Comparison of ENCODE assay signal across 19 mouse cellular contexts in the genomic region with DNA sequence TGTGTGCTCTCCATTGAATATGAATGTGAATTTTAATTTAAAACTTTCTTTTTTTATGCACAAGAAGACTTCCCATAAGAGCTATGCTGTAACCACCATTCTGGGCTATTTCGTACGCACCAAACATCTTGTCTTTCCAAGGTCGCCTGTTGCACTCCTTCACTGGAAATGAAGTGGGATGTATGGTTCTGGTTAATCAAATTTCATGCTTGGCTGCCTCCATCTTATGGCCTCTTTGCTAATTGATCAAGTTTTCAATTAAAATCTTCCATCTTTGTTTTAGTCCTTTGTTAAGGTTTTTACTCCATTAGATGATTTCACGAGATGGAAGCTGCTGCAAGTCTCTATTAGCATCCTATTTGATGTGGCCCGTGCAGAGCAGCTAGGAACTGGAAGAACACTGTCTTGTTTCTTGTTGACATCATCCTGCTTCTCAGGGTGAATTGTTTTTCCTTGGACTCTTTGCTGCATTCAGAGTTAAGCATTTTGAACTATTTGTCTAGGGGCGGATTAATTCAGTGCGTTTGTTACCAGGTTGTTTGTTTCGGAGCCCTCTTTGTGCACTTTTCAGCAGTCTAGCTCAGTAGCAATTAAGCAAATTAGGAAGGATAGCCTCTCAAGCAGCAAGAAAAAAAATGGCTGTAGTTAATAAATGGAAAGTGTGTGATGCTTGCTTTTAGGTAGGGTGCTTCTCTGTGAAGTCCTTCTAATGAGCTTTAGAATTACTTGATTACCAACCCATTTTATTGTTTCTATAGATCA.
DNase-seq lines count a peak whose midpoint lies in the region; ATAC-seq lines count a peak whose summit lies in the region.
"Had no signal": no experiment of that assay in that cellular context is flagged by ENCODE, and none has a peak within 500 bp of the region (broad histone marks: within the 10 kb centered on the region; RNA-seq: fewer than 3 reads in every experiment).

No protein-coding gene starts in this region.

- H3K27ac ChIP-seq in forebrain, embryonic 11.5 days (ENCODE audit: low read depth, low read length): no peak overlapping the region
- H3K27ac ChIP-seq in forebrain, embryonic 10.5 days: no peak overlapping the region
- no peak overlapping the region for H3K27ac ChIP-seq in midbrain, embryonic 13.5 days
- no peak overlapping the region for H3K27ac ChIP-seq in midbrain, embryonic 11.5 days (ENCODE audit: low read depth, low read length)
- no peak overlapping the region for H3K27ac ChIP-seq in forebrain, embryonic 13.5 days
- H3K27ac ChIP-seq: heart, embryonic 10.5 days; macrophage; stomach, postnatal 0 days had no signal

- no peak overlapping the region for H3K9ac ChIP-seq in forebrain, embryonic 11.5 days (ENCODE audit: low read length)
- no peak overlapping the region for H3K9ac ChIP-seq in midbrain, embryonic 13.5 days (replicated peaks)
- no peak overlapping the region for H3K9ac ChIP-seq in midbrain, embryonic 11.5 days (ENCODE audit: low read length)
- no peak overlapping the region for H3K9ac ChIP-seq in forebrain, embryonic 13.5 days

- H3K36me3 ChIP-seq in forebrain, embryonic 11.5 days (ENCODE audit: control insufficient read depth, insufficient read depth, low read length): no peaks in the 10 kb centered on the region
- no peaks in the 10 kb centered on the region for H3K36me3 ChIP-seq in forebrain, embryonic 10.5 days (replicated peaks)
- H3K36me3 ChIP-seq in midbrain, embryonic 13.5 days: no peaks in the 10 kb centered on the region
- no peaks in the 10 kb centered on the region for H3K36me3 ChIP-seq in midbrain, embryonic 11.5 days (ENCODE audit: control insufficient read depth, insufficient read depth, low read length)
- no peaks in the 10 kb centered on the region for H3K36me3 ChIP-seq in forebrain, embryonic 13.5 days (ENCODE audit: poor library complexity, severe bottlenecking)
- H3K36me3 ChIP-seq: heart, embryonic 10.5 days had no signal

- 18% methylated on average over 8 of the region's 8 CpGs for WGBS in forebrain, embryonic 11.5 days
- 45% methylated on average over 8 of the region's 8 CpGs for WGBS in forebrain, embryonic 10.5 days
- WGBS in midbrain, embryonic 13.5 days: 51% methylated on average over 8 of the region's 8 CpGs
- WGBS in midbrain, embryonic 11.5 days: 68% methylated on average over 8 of the region's 8 CpGs
- WGBS in forebrain, embryonic 13.5 days: 10% methylated on average over 8 of the region's 8 CpGs

- H3K4me1 ChIP-seq in forebrain, embryonic 11.5 days (replicated peaks; ENCODE audit: control insufficient read depth, insufficient read depth, low read length): no peaks in the 10 kb centered on the region; the same call in 1 of the 2 replicates
- H3K4me1 ChIP-seq in forebrain, embryonic 10.5 days: peaks cover 19% of the 10 kb centered on the region
- no peaks in the 10 kb centered on the region for H3K4me1 ChIP-seq in midbrain, embryonic 13.5 days (replicated peaks)
- no peaks in the 10 kb centered on the region for H3K4me1 ChIP-seq in midbrain, embryonic 11.5 days (ENCODE audit: control insufficient read depth, insufficient read depth, low read length)
- peaks cover 14% of the 10 kb centered on the region for H3K4me1 ChIP-seq in forebrain, embryonic 13.5 days
- H3K4me1 ChIP-seq: heart, embryonic 10.5 days had no signal

- no peak overlapping the region for H3K4me2 ChIP-seq in forebrain, embryonic 11.5 days (ENCODE audit: low read depth, low read length, severe bottlenecking)
- no peak overlapping the region for H3K4me2 ChIP-seq in midbrain, embryonic 13.5 days (replicated peaks)
- no peak overlapping the region for H3K4me2 ChIP-seq in midbrain, embryonic 11.5 days
- peak overlapping the region; percentile 33 for H3K4me2 ChIP-seq in forebrain, embryonic 13.5 days

- peak; percentile 92 for ATAC-seq in forebrain, embryonic 11.5 days (replicated peaks; ENCODE audit: low FRiP score)
- peak; percentile 62; the same call in 1 of the 2 replicates for ATAC-seq in midbrain, embryonic 13.5 days
- no peak for ATAC-seq in midbrain, embryonic 11.5 days (ENCODE audit: low FRiP score)
- peak; percentile 94 for ATAC-seq in forebrain, embryonic 13.5 days
- ATAC-seq in granulocyte monocyte progenitor cell, adult 5-6 weeks (replicated peaks; ENCODE audit: poor library complexity, severe bottlenecking): no peak
- ATAC-seq: CD4-positive, CD25-positive, alpha-beta regulatory T cell, adult 4 months; lung, postnatal 0 days had no signal

- H3K9me3 ChIP-seq in forebrain, embryonic 11.5 days (ENCODE audit: control insufficient read depth, low read length): no peaks in the 10 kb centered on the region
- no peaks in the 10 kb centered on the region for H3K9me3 ChIP-seq in forebrain, embryonic 10.5 days
- no peaks in the 10 kb centered on the region for H3K9me3 ChIP-seq in midbrain, embryonic 13.5 days
- no peaks in the 10 kb centered on the region for H3K9me3 ChIP-seq in midbrain, embryonic 11.5 days (ENCODE audit: control insufficient read depth, low read length)
- no peaks in the 10 kb centered on the region for H3K9me3 ChIP-seq in forebrain, embryonic 13.5 days (replicated peaks)
- H3K9me3 ChIP-seq: heart, embryonic 10.5 days had no signal

- no peak for DNase-seq in forebrain, embryonic 11.5 days (ENCODE audit: low spot score)
- no peak for DNase-seq in forebrain, embryonic 10.5 days (ENCODE audit: extremely low spot score, low spot score)
- no peak for DNase-seq in midbrain, embryonic 11.5 days (ENCODE audit: low spot score, missing footprints)
- peak; percentile 88 for DNase-seq in retina, postnatal 1 day
- DNase-seq: adrenal gland, postnatal 14 days; cerebellum, adult 8-10 months; cerebellum, postnatal 36 days; kidney, adult 2 months; kidney, postnatal 10 days; right cerebral cortex, postnatal 14 days; thymus, adult 2 months had no signal

- H3K27me3 ChIP-seq in forebrain, embryonic 11.5 days (ENCODE audit: control insufficient read depth, insufficient read depth, low read length): peaks cover 3% of the 10 kb centered on the region
- peaks cover 67% of the 10 kb centered on the region for H3K27me3 ChIP-seq in forebrain, embryonic 10.5 days (ENCODE audit: poor library complexity, severe bottlenecking)
- H3K27me3 ChIP-seq in midbrain, embryonic 13.5 days: no peaks in the 10 kb centered on the region
- H3K27me3 ChIP-seq in midbrain, embryonic 11.5 days (ENCODE audit: control insufficient read depth, insufficient read depth, low read length): no peaks in the 10 kb centered on the region
- H3K27me3 ChIP-seq in forebrain, embryonic 13.5 days: peaks cover 41% of the 10 kb centered on the region

- H3K4me3 ChIP-seq in forebrain, embryonic 11.5 days (ENCODE audit: low read depth, low read length): no peak overlapping the region
- H3K4me3 ChIP-seq in forebrain, embryonic 10.5 days: no peak overlapping the region
- H3K4me3 ChIP-seq in midbrain, embryonic 13.5 days (replicated peaks): no peak overlapping the region
- H3K4me3 ChIP-seq in midbrain, embryonic 11.5 days (ENCODE audit: low read depth, low read length): no peak overlapping the region
- no peak overlapping the region for H3K4me3 ChIP-seq in forebrain, embryonic 13.5 days
- H3K4me3 ChIP-seq: heart, embryonic 10.5 days had no signal

Comparison
In these comparisons a context has a peak if more than half of its experiments do, and no peak if none do; other contexts are left out.
1. ATAC-seq: peak in forebrain, embryonic 11.5 days (single experiment), midbrain, embryonic 13.5 days (single experiment) and forebrain, embryonic 13.5 days (single experiment); none in midbrain, embryonic 11.5 days (single experiment) and granulocyte monocyte progenitor cell, adult 5-6 weeks (single experiment).